Comparison of ENCODE assay signal across 24 mouse cellular contexts in genomic region chr7:58451981-58452380, GRCm38 (mm10).
DNase-seq lines count a peak whose midpoint lies in the region; ATAC-seq lines count a peak whose summit lies in the region.
"Had no signal": no experiment of that assay in that cellular context is flagged by ENCODE, and none has a peak within 500 bp of the region (broad histone marks: within the 10 kb centered on the region; RNA-seq: fewer than 3 reads in every experiment).

No protein-coding gene starts in this region.

- DNase-seq in thymus, postnatal 0 days (ENCODE audit: low spot score), result peak; percentile 55
- no peak for DNase-seq in thymus, postnatal 25 days
- DNase-seq in CD8-positive naive resting alpha-beta T cell, adult 2 months (ENCODE audit: low read depth in 2 of 2, low spot score in 2 of 2), result peak; percentile 23 to 45
- no peak for DNase-seq in cerebellum, adult 9-10 months
- no peak for DNase-seq in adrenal gland, adult 2 months
- DNase-seq: adrenal gland, adult 8-10 months; B cell, adult 2 months; cerebellum, adult 9-11 months; gastrocnemius, adult 2 months; gastrocnemius, postnatal 36 days; heart, adult 18-20 months; kidney, adult 8-10 months; kidney, postnatal 4 days; layer of hippocampus, postnatal 36 days; left cerebral cortex, postnatal 4 days; lung, embryonic 14.5 days; lung, postnatal 14 days; right cerebral cortex, postnatal 25 days had no signal

- peak; percentile 64 for ATAC-seq in inflammation-experienced regulatory T-cells, adult 6 months
- ATAC-seq in neutrophil, adult 5-6 weeks (ENCODE audit: extremely low read depth, insufficient number of reproducible peaks, low FRiP score, poor library complexity, severe bottlenecking), result 0 out of 2 replicates have a peak, but pooled peaks have one; percentile 33
- ATAC-seq: forebrain, embryonic 15.5 days; hindbrain, embryonic 16.5 days; intestine, embryonic 16.5 days; midbrain, embryonic 16.5 days had no signal

Comparison
In these comparisons a context has a peak if more than half of its experiments do, and no peak if none do; other contexts are left out.
1. DNase-seq: peak in thymus, postnatal 0 days (single experiment) and CD8-positive naive resting alpha-beta T cell, adult 2 months (2 of 2); none in thymus, postnatal 25 days (single experiment), cerebellum, adult 9-10 months (single experiment) and adrenal gland, adult 2 months (single experiment).